Mouse (Mus musculus) ES-Bruce4 (cell line): ENCODE data around the gene Ost4.

Experiments
- CTCF ChIP-seq: IDR thresholded peaks from one replicate; pipeline ENCODE4 v1.8.1; 2011; ENCODE audit warnings: low read depth, low read length
- EP300 ChIP-seq: IDR thresholded peaks from 2 replicates; pipeline ENCODE4 v1.6.1; 2011; ENCODE audit warnings: low read depth, low read length; ENCODE audit not compliant: insufficient read depth
- POLR2A ChIP-seq: IDR thresholded peaks from one replicate; pipeline ENCODE4 v1.8.1; 2011; ENCODE audit warnings: low read length; ENCODE audit not compliant: insufficient read depth

DNA sequence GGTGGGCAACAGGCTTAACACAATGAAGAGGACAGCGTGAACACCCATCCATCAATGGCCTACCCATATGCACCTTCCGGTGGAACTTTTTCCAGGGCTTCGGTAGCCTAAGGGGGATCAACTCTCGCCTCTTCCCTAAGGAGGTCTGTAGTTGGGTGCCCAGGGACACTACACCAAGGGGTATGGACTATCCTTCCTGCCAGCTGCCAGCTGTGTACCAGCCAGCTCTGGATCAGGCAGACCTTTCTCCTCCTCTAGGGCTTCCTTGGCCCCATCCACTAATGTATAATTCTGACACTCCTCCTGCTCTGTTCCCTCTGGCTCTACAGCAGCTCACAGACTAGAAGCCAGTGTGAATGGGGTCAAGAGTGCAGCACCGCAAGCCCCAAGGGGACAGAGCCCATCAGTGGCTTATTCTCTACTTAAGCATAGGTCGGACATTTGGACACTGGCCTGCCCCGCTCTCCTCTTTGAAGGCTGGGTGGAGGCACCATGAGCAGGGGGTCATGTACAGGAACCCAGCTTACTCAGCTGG lies 6.6 kb upstream of the Ost4 start:
- TF ChIP-seq CTCF (no peak), POLR2A (no peak), EP300 (no peak)
